Mouse (Mus musculus): ENCODE measurements around the gene Vmn2r81. TPM values are rescaled to one million over a fixed set of nuclear protein-coding genes. Genes with fewer than 3 reads are reported as not detected.
"Not testable (repeated sequence)": the region's sequence is repeated elsewhere in the genome, so short reads cannot be mapped to it uniquely, and the experiment has no call there.

Gene Vmn2r81
- total RNA-seq (2014; rRNA removed), result not detected in 2 replicates
- polyA plus RNA-seq (2015; fragmentation: Nextera tagmentation; extraction: Ambion mirVana), result not detected in 2 replicates

- not testable (repeated sequence) for ATAC-seq; H3K27me3 ChIP-seq (ENCODE audit: insufficient read depth, low read length); H3K36me3 ChIP-seq (ENCODE audit: insufficient read depth); H3K4me2 ChIP-seq (ENCODE audit: low read depth); H3K4me1 ChIP-seq (ENCODE audit: insufficient read depth); DNase-seq; H3K9ac ChIP-seq; H3K9me3 ChIP-seq (ENCODE audit: low read length); H3K4me3 ChIP-seq (ENCODE audit: low read depth, low read length); H3K27ac ChIP-seq (ENCODE audit: low read depth, low read length)
- WGBS, result 73% methylated on average over 3 of the region's 3 CpGs
Observed at GRCm38 (mm10) chr10:79247392-79247791, at the start of gene Vmn2r81. Gene Vmn2r81, plus strand, starts transcription at chr10:79247692.

GRCm38 (mm10) chr10:79199973-79200372, 47.5 kb upstream of the Vmn2r81 start:
- H3K9me3 ChIP-seq (ENCODE audit: low read length); H3K4me2 ChIP-seq (ENCODE audit: low read depth); H3K4me3 ChIP-seq (ENCODE audit: low read depth, low read length); H3K4me1 ChIP-seq (ENCODE audit: insufficient read depth); H3K27me3 ChIP-seq (ENCODE audit: insufficient read depth, low read length); H3K36me3 ChIP-seq (ENCODE audit: insufficient read depth); DNase-seq; H3K9ac ChIP-seq; H3K27ac ChIP-seq (ENCODE audit: low read depth, low read length); ATAC-seq: not testable (repeated sequence)
- 85% methylated on average over 1 of the region's 1 CpGs for WGBS

GRCm38 (mm10) chr10:79220432-79220831, 27.1 kb upstream of the Vmn2r81 start:
- no peak overlapping the region for H3K9ac ChIP-seq
- no peak for ATAC-seq
- no peak for TF ChIP-seq CTCF (IDR thresholded peaks at IDR 0.05; ENCODE audit: low read depth)
- no peaks in the 10 kb centered on the region for H3K27me3 ChIP-seq (ENCODE audit: insufficient read depth, low read length)
- no peak overlapping the region for H3K4me3 ChIP-seq (ENCODE audit: low read depth, low read length)
- no peak overlapping the region for H3K4me2 ChIP-seq (ENCODE audit: low read depth)
- H3K4me1 ChIP-seq (ENCODE audit: insufficient read depth), result no peaks in the 10 kb centered on the region
- no peaks in the 10 kb centered on the region for H3K36me3 ChIP-seq (ENCODE audit: insufficient read depth)
- H3K27ac ChIP-seq (ENCODE audit: low read depth, low read length), result no peak overlapping the region
- H3K9me3 ChIP-seq (ENCODE audit: low read length), result no peaks in the 10 kb centered on the region
- DNase-seq, result no peak

GRCm38 (mm10) chr10:79221606-79222005, 25.9 kb upstream of the Vmn2r81 start:
- Histone ChIP-seq H3K4me3 (ENCODE audit: low read depth, low read length) (no peak overlapping the region), H3K4me1 (ENCODE audit: insufficient read depth) (no peaks in the 10 kb centered on the region), H3K9me3 (ENCODE audit: low read length) (no peaks in the 10 kb centered on the region), H3K9ac (no peak overlapping the region), H3K36me3 (ENCODE audit: insufficient read depth) (no peaks in the 10 kb centered on the region), H3K27me3 (ENCODE audit: insufficient read depth, low read length) (no peaks in the 10 kb centered on the region), H3K27ac (ENCODE audit: low read depth, low read length) (no peak overlapping the region), H3K4me2 (ENCODE audit: low read depth) (no peak overlapping the region)
- DNase-seq, result no peak
- TF ChIP-seq CTCF (IDR thresholded peaks at IDR 0.05; ENCODE audit: low read depth), result no peak
- ATAC-seq, result no peak

- no peak for DNase-seq
- no peak for TF ChIP-seq CTCF (IDR thresholded peaks at IDR 0.05; ENCODE audit: low read depth)
- Histone ChIP-seq H3K9me3 (ENCODE audit: low read length) (no peaks in the 10 kb centered on the region), H3K9ac (no peak overlapping the region), H3K27me3 (ENCODE audit: insufficient read depth, low read length) (no peaks in the 10 kb centered on the region), H3K4me3 (ENCODE audit: low read depth, low read length) (no peak overlapping the region), H3K27ac (ENCODE audit: low read depth, low read length) (no peak overlapping the region), H3K36me3 (ENCODE audit: insufficient read depth) (no peaks in the 10 kb centered on the region), H3K4me2 (ENCODE audit: low read depth) (no peak overlapping the region), H3K4me1 (ENCODE audit: insufficient read depth) (no peaks in the 10 kb centered on the region)
- ATAC-seq, result no peak
- WGBS, result 78% methylated on average over 7 of the region's 7 CpGs
Observed at GRCm38 (mm10) chr10:79222214-79222613, 25.3 kb upstream of the Vmn2r81 start.

GRCm38 (mm10) chr10:79322033-79322736, 74.7 kb downstream of the Vmn2r81 start:
- not testable (repeated sequence) for H3K9ac ChIP-seq

GRCm38 (mm10) chr10:79322737-79323086, 75.2 kb downstream of the Vmn2r81 start:
- no peak overlapping the region for H3K9ac ChIP-seq
- H3K36me3 ChIP-seq (ENCODE audit: insufficient read depth), result no peaks in the 10 kb centered on the region
- H3K27me3 ChIP-seq (ENCODE audit: insufficient read depth, low read length), result no peaks in the 10 kb centered on the region
- no peak overlapping the region for H3K4me2 ChIP-seq (ENCODE audit: low read depth)
- DNase-seq, result no peak
- no peak overlapping the region; the same call in 1 of the 2 replicates for H3K4me3 ChIP-seq (ENCODE audit: low read depth, low read length)
- H3K4me1 ChIP-seq (ENCODE audit: insufficient read depth), result no peaks in the 10 kb centered on the region
- H3K9me3 ChIP-seq (ENCODE audit: low read length), result no peaks in the 10 kb centered on the region
- TF ChIP-seq CTCF (IDR thresholded peaks at IDR 0.05; ENCODE audit: low read depth), result no peak
- no peak overlapping the region for H3K27ac ChIP-seq (ENCODE audit: low read depth, low read length)
- no peak for ATAC-seq

More at GRCm38 (mm10) chr10:79322033-79322736, 74.7 kb downstream of the Vmn2r81 start:
- peak; percentile 54; the same call in 1 of the 2 replicates for ATAC-seq
- peak; percentile 33 for DNase-seq
- H3K4me1 ChIP-seq (ENCODE audit: insufficient read depth); H3K36me3 ChIP-seq (ENCODE audit: insufficient read depth); H3K27ac ChIP-seq (ENCODE audit: low read depth, low read length); H3K27me3 ChIP-seq (ENCODE audit: insufficient read depth, low read length); H3K9me3 ChIP-seq (ENCODE audit: low read length): not testable (repeated sequence)
- peak; percentile 56 for TF ChIP-seq CTCF (IDR thresholded peaks at IDR 0.05; ENCODE audit: low read depth)
- 3% methylated on average over 16 of the region's 16 CpGs for WGBS
- peak overlapping the region; percentile 42 for H3K4me2 ChIP-seq (ENCODE audit: low read depth)
- H3K4me3 ChIP-seq (ENCODE audit: low read depth, low read length), result peak overlapping the region; percentile 27

Other genes starting within 250 kb of the Vmn2r81 start
- not detected in 2 replicates for gene Olfr1351, start 235.2 kb upstream of the Vmn2r81 start, total RNA-seq (2014; rRNA removed)
- gene Olfr1351, start 235.2 kb upstream of the Vmn2r81 start, polyA plus RNA-seq (2015; fragmentation: Nextera tagmentation; extraction: Ambion mirVana), result not detected in 2 replicates
- not detected in 2 replicates for gene Olfr57, start 219.0 kb upstream of the Vmn2r81 start, total RNA-seq (2014; rRNA removed)
- gene Olfr57, start 219.0 kb upstream of the Vmn2r81 start, polyA plus RNA-seq (2015; fragmentation: Nextera tagmentation; extraction: Ambion mirVana), result 0.21 and 0.39 TPM in 2 replicates
- gene 2610008E11Rik, start 150.1 kb upstream of the Vmn2r81 start, total RNA-seq (2014; rRNA removed), result 35.5 and 47.4 TPM in 2 replicates
- 16.5 and 24.9 TPM in 2 replicates for gene 2610008E11Rik, start 150.1 kb upstream of the Vmn2r81 start, polyA plus RNA-seq (2015; fragmentation: Nextera tagmentation; extraction: Ambion mirVana)
- gene Vmn2r80, start 98.9 kb upstream of the Vmn2r81 start, total RNA-seq (2014; rRNA removed), result not detected in 2 replicates
- not detected in 2 replicates for gene Vmn2r80, start 98.9 kb upstream of the Vmn2r81 start, polyA plus RNA-seq (2015; fragmentation: Nextera tagmentation; extraction: Ambion mirVana)
- gene Vmn2r82, start 108.8 kb downstream of the Vmn2r81 start, total RNA-seq (2014; rRNA removed), result not detected in 2 replicates
- gene Vmn2r82, start 108.8 kb downstream of the Vmn2r81 start, polyA plus RNA-seq (2015; fragmentation: Nextera tagmentation; extraction: Ambion mirVana), result not detected in 2 replicates
- not detected in 2 replicates for gene Vmn2r83, start 221.0 kb downstream of the Vmn2r81 start, total RNA-seq (2014; rRNA removed)
- gene Vmn2r83, start 221.0 kb downstream of the Vmn2r81 start, polyA plus RNA-seq (2015; fragmentation: Nextera tagmentation; extraction: Ambion mirVana), result not detected in 2 replicates